Comparison of ENCODE assay signal across 16 mouse cellular contexts in genomic region chr10:126827941-126828593, GRCm38 (mm10).
A peak's percentile ranks its signal among the peaks of the same experiment; 100 is the strongest.
DNase-seq lines count a peak whose midpoint lies in the region; ATAC-seq and TF ChIP-seq lines count a peak whose summit lies in the region.
"Had no signal": no experiment of that assay in that cellular context is flagged by ENCODE, and none has a peak within 500 bp of the region (broad histone marks: within the 10 kb centered on the region; RNA-seq: fewer than 3 reads in every experiment).

No protein-coding gene starts in this region.

- no peak for TF ChIP-seq EP300 in liver, postnatal 0 days (IDR thresholded peaks at IDR 0.05; ENCODE audit: low read depth)

- DNase-seq in cerebellum, adult 11 months = no peak
- no peak for DNase-seq in liver, postnatal 0 days
- no peak for DNase-seq in liver
- no peak for DNase-seq in thymus, postnatal 10 days (ENCODE audit: low spot score in 2 of 2)
- no peak for DNase-seq in adrenal gland, adult (ENCODE audit: inconsistent age in 2 of 2, low spot score in 1 of 2)
- DNase-seq: adrenal gland, adult 2 months; cerebellum, adult 18-20 months; heart, postnatal 4 days; kidney, postnatal 4 days; right cerebral cortex, postnatal 4 days; thymus, adult 2 months had no signal

- 62% methylated on average over 8 of the region's 8 CpGs for WGBS in liver, postnatal 0 days (ENCODE audit: insufficient replicate concordance)
- WGBS in hindbrain, embryonic 13.5 days = 37% methylated on average over 8 of the region's 8 CpGs
- 32% methylated on average over 8 of the region's 8 CpGs for WGBS in neural tube, embryonic 13.5 days

- no peak overlapping the region for H3K9ac ChIP-seq in liver, postnatal 0 days (replicated peaks)
- H3K9ac ChIP-seq in hindbrain, embryonic 13.5 days = no peak overlapping the region
- H3K9ac ChIP-seq in neural tube, embryonic 13.5 days = no peak overlapping the region

- H3K4me3 ChIP-seq in liver, postnatal 0 days (ENCODE audit: low read depth, low read length) = no peak overlapping the region
- H3K4me3 ChIP-seq in hindbrain, embryonic 13.5 days = no peak overlapping the region
- H3K4me3 ChIP-seq in neural tube, embryonic 13.5 days = no peak overlapping the region
- H3K4me3 ChIP-seq: erythroblast, embryonic 14.5 days had no signal

- no peaks in the 10 kb centered on the region for H3K36me3 ChIP-seq in liver, postnatal 0 days (replicated peaks; ENCODE audit: insufficient read depth, low read length)
- no peaks in the 10 kb centered on the region for H3K36me3 ChIP-seq in hindbrain, embryonic 13.5 days
- H3K36me3 ChIP-seq in neural tube, embryonic 13.5 days = no peaks in the 10 kb centered on the region
- H3K36me3 ChIP-seq: G1E had no signal

- ATAC-seq in cerebellum, adult (ENCODE audit: insufficient number of reproducible peaks, low FRiP score, low TSS enrichment) = 0 out of 2 replicates have a peak, but pooled peaks have one; percentile 40
- peak; percentile 45; the same call in 1 of the 2 replicates for ATAC-seq in liver, postnatal 0 days
- ATAC-seq in hindbrain, embryonic 13.5 days (ENCODE audit: low FRiP score) = peak; percentile 84
- peak; percentile 86 for ATAC-seq in neural tube, embryonic 13.5 days (ENCODE audit: low read depth)

- H3K9me3 ChIP-seq in liver, postnatal 0 days (ENCODE audit: low read length) = no peaks in the 10 kb centered on the region; the same call in 1 of the 2 replicates
- H3K9me3 ChIP-seq in hindbrain, embryonic 13.5 days = no peaks in the 10 kb centered on the region
- no peaks in the 10 kb centered on the region for H3K9me3 ChIP-seq in neural tube, embryonic 13.5 days

- H3K27ac ChIP-seq in liver, postnatal 0 days (ENCODE audit: low read depth) = no peak overlapping the region
- peak overlapping the region; percentile 19; the same call in 1 of the 2 replicates for H3K27ac ChIP-seq in hindbrain, embryonic 13.5 days
- H3K27ac ChIP-seq in neural tube, embryonic 13.5 days (replicated peaks) = peak overlapping the region; percentile 46

- H3K4me2 ChIP-seq in liver, postnatal 0 days (ENCODE audit: low read depth, low read length) = no peak overlapping the region
- H3K4me2 ChIP-seq in hindbrain, embryonic 13.5 days = no peak overlapping the region
- H3K4me2 ChIP-seq in neural tube, embryonic 13.5 days = no peak overlapping the region

- no peak for TF ChIP-seq CTCF in liver, postnatal 0 days (IDR thresholded peaks at IDR 0.05; ENCODE audit: low read depth)

- no peaks in the 10 kb centered on the region for H3K27me3 ChIP-seq in liver, postnatal 0 days (ENCODE audit: insufficient read depth, low read length)
- H3K27me3 ChIP-seq in hindbrain, embryonic 13.5 days = no peaks in the 10 kb centered on the region
- H3K27me3 ChIP-seq in neural tube, embryonic 13.5 days = no peaks in the 10 kb centered on the region

- H3K4me1 ChIP-seq in liver, postnatal 0 days (ENCODE audit: insufficient read depth) = no peaks in the 10 kb centered on the region
- H3K4me1 ChIP-seq in hindbrain, embryonic 13.5 days (replicated peaks) = peaks cover 9% of the 10 kb centered on the region; the same call in 1 of the 2 replicates
- peaks cover 17% of the 10 kb centered on the region for H3K4me1 ChIP-seq in neural tube, embryonic 13.5 days (replicated peaks)
